Mouse (Mus musculus): Measurements from ENCODE around the gene Usp33. TPM values are rescaled to one million over a fixed set of nuclear protein-coding genes. Genes with fewer than 3 reads are reported as not detected.
A peak's percentile ranks its signal among the peaks of the same experiment; 100 is the strongest.
"Not testable (repeated sequence)": the region's sequence is repeated elsewhere in the genome, so short reads cannot be mapped to it uniquely, and the experiment has no call there.

Gene Usp33
- 100 to 1,000 TPM; 129 to 136 TPM for total RNA-seq (2021)
- long read RNA-seq, experiment 1, full-length matches to known transcripts, result 106 of 148 reads
- long read RNA-seq, experiment 1, partial matches to known transcripts, result 11 of 148 reads
- long read RNA-seq, experiment 1, other reads (novel, unspliced or antisense), result 31 of 148 reads
- long read RNA-seq, experiment 2, full-length matches to known transcripts, result 62 of 104 reads
- long read RNA-seq, experiment 2, partial matches to known transcripts, result 9 of 104 reads
- long read RNA-seq, experiment 2, other reads (novel, unspliced or antisense), result 33 of 104 reads

DNA sequence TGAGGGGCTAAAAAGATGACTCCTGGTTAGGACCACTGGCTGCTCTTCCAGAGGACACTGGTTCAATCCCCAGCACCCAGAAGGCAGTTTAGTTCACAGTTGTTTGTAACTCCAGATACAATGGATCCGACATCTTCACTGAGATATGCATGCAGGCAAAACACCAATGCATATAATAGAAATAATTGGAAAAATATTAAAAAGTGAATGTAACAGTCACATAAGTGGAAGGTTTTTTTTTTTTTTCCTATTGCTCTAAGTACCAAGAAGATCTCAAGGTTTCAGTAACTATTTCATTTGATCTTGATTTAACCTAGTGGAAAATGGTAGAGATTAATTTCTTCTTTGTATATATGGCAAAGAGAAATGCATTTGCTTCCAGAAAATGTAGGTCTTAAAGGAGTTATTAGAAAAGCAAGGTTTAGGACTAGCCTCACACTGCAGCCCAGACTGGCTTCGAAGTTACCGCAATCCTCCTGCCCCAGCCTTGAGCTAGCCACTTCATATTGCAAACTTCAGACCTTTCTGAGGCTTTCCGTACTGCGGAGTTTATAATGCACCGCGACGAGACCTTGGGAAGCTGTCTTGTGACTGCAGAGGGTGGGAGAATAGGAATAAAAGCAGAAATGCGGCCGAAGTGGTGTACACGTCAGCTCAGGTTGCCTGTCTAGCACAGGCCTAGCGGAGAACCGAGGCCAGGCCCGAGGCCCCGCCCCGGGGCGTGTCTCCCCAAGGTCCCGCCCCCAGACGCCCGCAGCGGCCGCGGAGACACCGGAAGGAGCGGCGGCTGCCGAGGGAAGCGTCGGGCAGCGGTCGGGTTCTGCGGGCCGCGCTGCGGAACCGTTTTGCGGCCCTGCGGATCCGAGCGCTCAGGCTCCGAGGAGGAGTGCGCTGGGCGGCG is at the start of gene Usp33:
Gene Usp33, plus strand, starts transcription at position 747 of the 901 bp plus-strand sequence.
- H3K27ac ChIP-seq, result peak within 1 kb of the TSS; percentile 69
- TF ChIP-seq CTCF (IDR thresholded peaks at IDR 0.05), result no peak; the same call in 1 of the 2 replicates
- H3K4me3 ChIP-seq, result peak within 1 kb of the TSS; percentile 61
- peak; percentile 94 to 96 for DNase-seq (ENCODE audit: extremely low spot score in 1 of 2, low spot score in 2 of 2)
- intact Hi-C loops (cut with DNase I), result no loop called here

DNA sequence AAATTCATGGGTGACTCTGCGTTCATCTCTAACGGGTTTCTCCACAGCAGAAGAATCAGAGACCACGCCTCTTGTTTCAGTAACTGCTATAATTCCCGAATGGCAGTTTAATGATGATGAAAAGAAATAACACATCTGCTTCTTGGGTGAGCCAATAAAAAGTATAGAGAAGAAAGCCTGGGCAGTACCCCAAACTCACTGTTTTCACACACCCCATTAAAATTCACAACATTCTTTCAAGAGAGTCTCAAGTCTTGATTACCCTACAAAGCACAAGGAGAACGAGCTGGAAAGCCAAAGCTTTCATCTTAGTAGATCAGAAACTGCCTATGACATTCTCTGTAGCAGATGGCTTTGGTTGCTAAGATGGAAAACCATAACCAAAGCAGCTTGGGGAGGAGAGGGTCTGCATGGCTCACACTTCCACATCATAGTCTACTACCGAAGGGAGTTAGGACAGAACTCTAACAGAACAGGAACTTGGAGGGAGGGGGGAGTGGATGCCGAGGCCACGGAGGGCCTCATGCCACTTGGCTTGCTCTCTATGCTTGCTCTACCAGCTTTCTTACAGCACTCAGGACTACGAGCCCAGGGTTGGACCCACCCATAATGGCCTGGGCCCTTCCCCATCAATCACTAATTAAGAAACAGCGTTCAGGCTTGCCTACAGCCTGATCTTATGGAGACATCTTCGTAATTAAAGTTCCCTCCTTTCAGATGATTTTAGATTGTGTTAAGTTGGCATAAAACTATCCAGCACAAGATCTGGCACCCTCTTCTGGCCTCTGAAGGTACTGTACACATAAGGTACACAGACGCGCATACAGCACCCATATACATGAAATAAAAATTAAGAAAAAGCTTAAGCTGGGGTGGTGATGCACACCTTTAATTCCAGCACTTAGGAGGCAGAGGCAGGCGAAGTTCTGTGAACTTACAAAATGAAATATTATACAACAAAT is 45.6 kb upstream of the Usp33 start:
- intact Hi-C loops (cut with DNase I), result no loop called here
- no peak overlapping the region for H3K4me3 ChIP-seq
- no peak for DNase-seq (ENCODE audit: extremely low spot score in 1 of 2, low spot score in 2 of 2)
- peak; percentile 19 for TF ChIP-seq CTCF (IDR thresholded peaks at IDR 0.05)
- no peak overlapping the region for H3K27ac ChIP-seq

DNA sequence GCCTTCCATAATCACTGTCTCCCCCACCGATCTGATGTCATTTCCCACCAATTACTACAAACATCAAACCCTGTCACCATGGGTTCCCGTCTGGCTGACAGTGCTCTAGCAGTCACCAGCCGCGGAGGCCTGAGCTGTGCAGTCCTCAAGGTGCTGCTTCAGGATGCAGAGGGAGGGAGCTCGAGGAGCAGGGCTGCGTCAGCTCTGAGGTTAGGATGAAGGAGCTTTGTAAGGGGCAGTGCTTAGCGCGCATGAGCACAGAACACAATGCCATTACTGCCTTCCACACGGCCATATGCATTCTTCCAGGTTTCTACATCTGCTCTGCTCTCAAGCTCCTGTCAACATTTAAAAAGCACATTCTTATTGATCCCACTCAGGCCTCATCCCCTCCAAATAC is 43.3 kb upstream of the Usp33 start:
- DNase-seq (ENCODE audit: extremely low spot score in 1 of 2, low spot score in 2 of 2), result no peak
- H3K27ac ChIP-seq, result no peak overlapping the region
- no peak overlapping the region for H3K4me3 ChIP-seq
- intact Hi-C loops (cut with DNase I), result no loop called here
- TF ChIP-seq CTCF (IDR thresholded peaks at IDR 0.05), result no peak

DNA sequence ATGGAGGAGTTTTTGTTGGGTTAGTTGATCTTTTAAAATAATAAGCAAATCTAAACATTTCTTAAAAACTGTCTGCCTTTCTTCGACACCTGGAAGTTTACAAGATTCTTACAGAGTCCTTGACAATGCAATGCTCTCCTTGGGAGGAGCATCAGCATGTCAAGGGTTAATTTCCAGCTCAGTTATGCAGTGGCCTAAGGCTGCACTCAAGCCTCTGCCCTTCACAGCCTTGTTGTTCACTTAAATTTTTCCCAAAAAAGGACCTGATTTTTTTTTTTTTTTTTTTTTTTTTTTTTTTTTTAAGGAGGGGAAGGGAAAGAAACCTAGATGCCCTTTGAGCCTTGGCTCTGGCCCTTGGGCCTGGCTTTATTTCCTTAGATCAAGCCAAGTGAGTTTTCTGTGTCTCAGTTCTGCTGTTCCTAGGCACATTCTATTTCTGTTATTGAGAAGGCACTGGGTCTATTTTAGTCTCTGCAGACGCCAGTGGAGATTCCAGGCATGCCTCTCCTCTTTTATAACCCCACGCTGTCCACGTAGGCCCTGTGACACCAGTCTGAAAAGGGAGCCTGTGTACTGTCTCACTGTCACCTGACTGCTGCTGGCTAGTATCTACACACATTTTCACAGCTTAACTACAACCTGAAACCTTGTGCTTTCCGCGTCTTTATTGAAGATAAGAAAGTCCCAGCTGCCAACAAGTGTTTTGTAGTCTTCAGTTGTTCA is 42.0 kb upstream of the Usp33 start:
- Histone ChIP-seq H3K27ac (no peak overlapping the region), H3K4me3 (no peak overlapping the region)
- intact Hi-C loops (cut with DNase I), result no loop called here
- TF ChIP-seq CTCF (IDR thresholded peaks at IDR 0.05), result no peak
- peak in 1 of 2 experiments; percentile 18 for DNase-seq (ENCODE audit: extremely low spot score in 1 of 2, low spot score in 2 of 2)

DNA sequence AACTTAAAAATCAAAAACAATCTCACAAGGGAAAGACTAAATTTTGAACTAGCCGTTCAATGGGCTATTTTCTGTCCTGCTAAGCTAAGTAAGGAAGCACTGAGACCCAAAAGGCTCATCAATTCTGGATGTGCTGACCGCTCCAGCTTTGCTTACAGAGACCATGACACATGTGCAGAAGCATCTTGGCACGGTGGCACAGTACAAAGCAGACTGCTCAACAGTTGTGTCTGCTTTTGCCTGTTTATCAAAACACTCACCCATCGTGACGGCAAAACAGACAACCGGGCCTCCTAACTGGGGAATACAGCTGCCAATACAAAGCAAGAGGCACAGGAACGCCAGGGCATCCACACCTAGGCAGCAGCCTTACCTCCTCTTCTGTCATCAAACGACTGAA is 41.2 kb upstream of the Usp33 start:
- no peak for DNase-seq (ENCODE audit: extremely low spot score in 1 of 2, low spot score in 2 of 2)
- H3K27ac ChIP-seq, result no peak overlapping the region
- intact Hi-C loops (cut with DNase I), result no loop called here
- H3K4me3 ChIP-seq, result no peak overlapping the region
- TF ChIP-seq CTCF (IDR thresholded peaks at IDR 0.05), result no peak

DNA sequence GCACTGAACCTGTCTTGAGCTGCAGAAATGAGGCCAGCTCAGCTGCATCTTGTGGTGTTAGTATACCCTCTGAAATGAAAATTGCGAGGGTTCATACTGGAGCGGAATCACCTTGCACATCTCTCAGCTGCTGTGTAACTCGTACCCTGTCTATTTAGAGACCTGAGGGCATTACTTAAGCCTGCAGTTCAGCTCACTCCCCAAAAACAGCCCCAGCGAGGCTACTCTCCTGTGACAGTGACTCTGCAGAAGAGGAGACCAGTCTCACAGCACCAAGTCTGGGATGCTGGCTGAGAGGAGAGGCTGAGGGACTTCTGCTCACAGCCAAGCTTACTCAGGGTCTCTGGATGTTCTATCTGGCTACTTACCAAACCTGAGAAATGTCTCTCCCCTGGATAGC is 40.3 kb upstream of the Usp33 start:
- no peak for TF ChIP-seq CTCF (IDR thresholded peaks at IDR 0.05)
- no peak for DNase-seq (ENCODE audit: extremely low spot score in 1 of 2, low spot score in 2 of 2)
- intact Hi-C loops (cut with DNase I), result no loop called here
- Histone ChIP-seq H3K4me3 (no peak overlapping the region), H3K27ac (no peak overlapping the region)

DNA sequence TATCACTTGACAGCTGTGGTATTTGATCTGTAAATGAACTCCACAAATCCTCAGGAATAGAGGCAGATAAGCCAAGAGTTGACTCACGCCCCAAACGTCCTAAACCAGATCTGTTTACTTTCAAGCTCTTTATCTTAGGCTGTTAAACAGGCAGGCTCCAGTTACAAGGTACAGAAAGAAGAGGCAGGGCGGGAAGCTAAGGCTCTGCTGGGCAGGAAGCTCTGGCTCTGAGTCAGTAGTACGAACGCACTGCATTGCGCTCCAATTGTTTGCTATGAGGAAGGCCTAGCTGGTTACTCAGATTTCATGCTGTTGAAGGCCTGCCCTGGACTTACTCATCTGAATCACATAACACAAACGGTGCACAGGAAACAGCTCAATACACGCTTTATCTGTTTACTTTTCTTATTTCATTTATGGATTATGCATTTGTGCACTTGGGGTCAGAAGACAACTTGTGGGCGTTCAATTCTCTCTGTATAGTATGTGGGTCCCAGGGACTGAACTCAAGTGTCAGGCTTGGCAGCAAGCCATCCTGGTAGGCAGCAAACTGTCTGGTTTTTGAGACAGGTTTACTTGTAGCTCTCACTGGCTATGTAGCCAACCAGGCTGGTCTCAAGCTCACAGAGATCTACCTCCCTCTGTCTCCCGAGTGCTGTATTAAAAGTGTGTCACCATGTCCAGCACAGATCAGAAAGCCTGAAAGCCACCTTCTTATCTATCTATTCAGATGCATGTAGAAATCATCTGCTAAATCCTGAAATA is 37.6 kb upstream of the Usp33 start:
- intact Hi-C loops (cut with DNase I), result no loop called here

DNA sequence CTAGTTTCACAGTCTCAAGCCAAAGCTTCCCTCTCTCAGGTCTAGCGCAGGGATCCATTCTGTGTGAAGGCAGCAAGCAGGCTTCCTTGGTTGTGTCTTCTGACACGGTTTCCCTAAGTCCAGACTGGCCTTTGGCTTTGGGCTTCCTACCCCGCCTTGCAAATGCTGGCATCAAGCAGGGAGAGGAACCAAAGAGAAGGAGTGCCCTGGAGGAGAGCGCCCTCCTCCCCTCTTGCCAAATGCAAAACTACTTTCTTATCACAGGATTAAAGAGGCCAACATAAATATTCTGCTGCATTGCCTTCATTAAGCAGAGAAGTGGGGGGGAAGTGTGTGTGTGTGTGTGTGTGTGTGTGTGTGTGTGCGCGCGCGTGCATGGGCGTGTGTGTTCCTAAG is 37.0 kb upstream of the Usp33 start:
- intact Hi-C loops (cut with DNase I), result no loop called here
- no peak for TF ChIP-seq CTCF (IDR thresholded peaks at IDR 0.05)
- H3K4me3 ChIP-seq, result no peak overlapping the region
- no peak for DNase-seq (ENCODE audit: extremely low spot score in 1 of 2, low spot score in 2 of 2)
- H3K27ac ChIP-seq, result no peak overlapping the region

More for the DNA sequence above, 37.6 kb upstream of the Usp33 start:
- no peak overlapping the region for H3K4me3 ChIP-seq
- H3K27ac ChIP-seq, result no peak overlapping the region
- no peak for TF ChIP-seq CTCF (IDR thresholded peaks at IDR 0.05)
- no peak for DNase-seq (ENCODE audit: extremely low spot score in 1 of 2, low spot score in 2 of 2)

DNA sequence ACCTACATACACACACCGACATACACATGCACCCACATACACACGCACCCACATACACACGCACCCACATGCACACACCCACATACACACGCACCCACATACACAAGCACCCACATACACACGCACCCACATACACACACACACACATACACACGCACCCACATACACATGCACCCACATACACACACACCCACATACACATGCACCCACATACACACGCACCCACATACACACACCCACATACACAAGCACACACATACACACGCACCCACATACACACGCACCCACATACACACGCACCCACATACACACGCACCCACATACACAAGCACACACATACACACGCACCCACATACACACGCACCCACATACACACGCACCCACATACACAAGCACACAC is 31.6 kb upstream of the Usp33 start:
- intact Hi-C loops (cut with DNase I); H3K4me3 ChIP-seq; H3K27ac ChIP-seq; DNase-seq (ENCODE audit: extremely low spot score in 1 of 2, low spot score in 2 of 2): not testable (repeated sequence)

DNA sequence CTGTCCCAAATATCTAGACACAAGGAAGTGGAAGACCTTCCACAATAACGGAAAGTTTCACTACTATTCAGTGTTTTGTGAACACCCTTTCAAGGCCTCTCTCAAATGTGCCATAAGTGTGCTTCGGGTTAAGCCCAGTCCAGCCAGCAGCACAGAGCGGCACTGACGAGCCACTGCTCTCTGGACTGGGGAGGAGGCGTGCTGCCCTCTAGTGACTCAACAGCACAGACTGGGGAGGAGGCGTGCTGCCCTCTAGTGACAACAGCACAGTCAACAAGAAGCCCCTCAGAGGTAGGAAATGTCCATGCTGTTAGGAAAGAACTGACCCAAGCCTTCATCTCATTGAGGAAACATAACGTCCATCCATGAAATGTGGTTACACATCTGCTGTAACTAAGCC is 30.7 kb upstream of the Usp33 start:
- Histone ChIP-seq H3K27ac (no peak overlapping the region), H3K4me3 (no peak overlapping the region)
- peak; percentile 62 to 66 for DNase-seq (ENCODE audit: extremely low spot score in 1 of 2, low spot score in 2 of 2)
- TF ChIP-seq CTCF (IDR thresholded peaks at IDR 0.05), result peak; percentile 86
- intact Hi-C loops (cut with DNase I), result no loop called here

DNA sequence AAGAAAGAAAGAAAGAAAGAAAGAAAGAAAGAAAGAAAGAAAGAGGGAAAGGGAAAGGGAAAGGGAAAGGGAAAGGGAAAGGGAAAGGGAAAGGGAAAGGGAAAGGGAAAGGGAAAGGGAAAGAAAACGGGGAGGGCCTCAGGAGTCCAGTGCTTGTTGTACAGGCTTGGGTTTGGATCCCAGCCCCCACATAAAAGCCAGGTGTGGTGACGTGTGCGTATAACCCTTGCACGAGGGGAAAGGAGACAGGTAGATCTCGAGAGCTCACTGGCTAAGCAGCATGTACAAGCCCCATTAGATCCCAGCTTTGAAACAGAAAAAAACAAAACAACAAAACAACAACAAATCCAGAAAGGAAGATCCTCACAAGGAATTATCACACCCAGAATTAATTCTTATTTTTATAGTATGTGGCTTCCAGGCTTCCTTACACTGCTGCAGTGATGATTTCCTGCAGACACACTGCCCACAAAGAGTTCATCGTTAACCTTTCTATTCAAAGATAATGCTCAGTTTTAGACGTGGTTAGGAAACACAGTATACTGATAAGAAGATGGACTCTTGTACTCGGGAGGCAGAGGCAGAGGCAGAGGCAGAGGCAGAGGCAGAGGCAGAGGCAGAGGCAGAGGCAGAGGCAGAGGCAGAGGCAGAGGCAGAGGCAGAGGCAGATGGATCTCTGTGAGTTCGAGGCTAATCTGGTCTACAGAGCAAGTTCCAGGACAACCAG is 29.7 kb upstream of the Usp33 start:
- H3K27ac ChIP-seq; H3K4me3 ChIP-seq; intact Hi-C loops (cut with DNase I); DNase-seq (ENCODE audit: extremely low spot score in 1 of 2, low spot score in 2 of 2): not testable (repeated sequence)
